Mouse (Mus musculus) neural tube, embryonic 15.5 days (tissue): ENCODE results near the gene Gpa33. TPM values are rescaled to one million over a fixed set of nuclear protein-coding genes. Genes with fewer than 3 reads are reported as not detected.
"Not testable (repeated sequence)": the region's sequence is repeated elsewhere in the genome, so short reads cannot be mapped to it uniquely, and the experiment has no call there.

Experiments
- ATAC-seq: fragments of 200-750 bp; cut with Nextera tagmentation; 2 replicates; pipeline ENCODE4 v1.8.0; 2017; ENCODE audit warnings: mild to moderate bottlenecking, moderate TSS enrichment, moderate library complexity; ENCODE audit not compliant: low FRiP score
- H3K27ac ChIP-seq: fragments of 300-500 bp; sonication (generic); replicated peaks from 2 replicates; pipeline ENCODE4 v1.5.1; 2015; ENCODE audit warnings: mild to moderate bottlenecking, inconsistent platforms
- H3K27me3 ChIP-seq: fragments of 300-500 bp; sonication (generic); replicated peaks from 2 replicates; pipeline ENCODE4 v1.6.1; 2015; ENCODE audit warnings: inconsistent platforms
- H3K36me3 ChIP-seq: fragments of 300-500 bp; sonication (generic); 2 replicates; pipeline ENCODE4 v1.6.1; 2015; ENCODE audit warnings: inconsistent platforms
- H3K4me1 ChIP-seq: fragments of 300-500 bp; sonication (generic); 2 replicates; pipeline ENCODE4 v1.6.1; 2015; ENCODE audit warnings: inconsistent platforms
- H3K4me2 ChIP-seq: fragments of 300-500 bp; sonication (generic); 2 replicates; pipeline ENCODE4 v1.6.1; 2015; ENCODE audit warnings: inconsistent platforms, mild to moderate bottlenecking, moderate library complexity
- H3K4me3 ChIP-seq: fragments of 300-500 bp; sonication (generic); replicated peaks from 2 replicates; pipeline ENCODE4 v1.5.1; 2015; ENCODE audit warnings: mild to moderate bottlenecking, inconsistent platforms
- H3K9ac ChIP-seq: fragments of 300-500 bp; sonication (generic); replicated peaks from 2 replicates; pipeline ENCODE4 v1.6.1; 2015; ENCODE audit warnings: mild to moderate bottlenecking, inconsistent platforms
- H3K9me3 ChIP-seq: fragments of 300-500 bp; sonication (generic); replicated peaks from 2 replicates; pipeline ENCODE4 v1.6.1; 2016; ENCODE audit warnings: inconsistent platforms
- WGBS: fragments of 180-500 bp; shearing (Covaris S2); methylation state at CpG from one replicate; pipeline ENCODE4 v1.1.7; 2015; ENCODE audit warnings: mixed read lengths; 5-methylcytosine and 5-hydroxymethylcytosine counted together
- polyA plus RNA-seq: library from polyadenylated mRNA; unstranded; fragments of >200 nt; fragmentation: Nextera tagmentation; extraction: Ambion mirVana; gene quantifications from 2 replicates; pipeline ENCODE4 v1.2.1, GENCODE M21; 2015

Gpa33 gene
- polyA plus RNA-seq, 1 experiment from 2014 or later = not detected

GRCm38 (mm10) chr1:166135091-166135740 is 5.2 kb downstream of the Gpa33 start:
- no peaks in the 10 kb centered on the region for H3K27me3 ChIP-seq
- 45% methylated on average over 5 of the region's 5 CpGs for WGBS
- ATAC-seq = no peak
- H3K36me3 ChIP-seq = no peaks in the 10 kb centered on the region
- H3K4me2 ChIP-seq = no peak overlapping the region
- H3K27ac ChIP-seq = no peak overlapping the region
- no peaks in the 10 kb centered on the region for H3K9me3 ChIP-seq
- H3K9ac ChIP-seq = no peak overlapping the region
- no peak overlapping the region for H3K4me3 ChIP-seq
- peaks cover 11% of the 10 kb centered on the region for H3K4me1 ChIP-seq

GRCm38 (mm10) chr1:166137244-166137938 is 7.4 kb downstream of the Gpa33 start:
- H3K4me3 ChIP-seq = no peak overlapping the region
- H3K9me3 ChIP-seq = no peaks in the 10 kb centered on the region
- H3K36me3 ChIP-seq = no peaks in the 10 kb centered on the region
- H3K4me1 ChIP-seq = peaks cover 7% of the 10 kb centered on the region
- ATAC-seq = no peak
- H3K27me3 ChIP-seq = no peaks in the 10 kb centered on the region
- no peak overlapping the region for H3K4me2 ChIP-seq
- no peak overlapping the region for H3K27ac ChIP-seq
- WGBS = 80% methylated on average over 7 of the region's 7 CpGs
- H3K9ac ChIP-seq = no peak overlapping the region

GRCm38 (mm10) chr1:166138136-166138535 is 8.1 kb downstream of the Gpa33 start:
- no peaks in the 10 kb centered on the region for H3K27me3 ChIP-seq
- no peaks in the 10 kb centered on the region for H3K36me3 ChIP-seq
- H3K4me3 ChIP-seq = no peak overlapping the region
- 73% methylated on average over 13 of the region's 13 CpGs for WGBS
- H3K4me2 ChIP-seq = no peak overlapping the region
- H3K4me1 ChIP-seq = peaks cover 7% of the 10 kb centered on the region
- H3K9ac ChIP-seq = no peak overlapping the region
- ATAC-seq = no peak
- no peak overlapping the region for H3K27ac ChIP-seq
- H3K9me3 ChIP-seq = no peaks in the 10 kb centered on the region

- H3K4me1 ChIP-seq = peaks cover 7% of the 10 kb centered on the region
- no peaks in the 10 kb centered on the region for H3K27me3 ChIP-seq
- no peak overlapping the region for H3K4me3 ChIP-seq
- WGBS = 80% methylated on average over 3 of the region's 3 CpGs
- H3K27ac ChIP-seq = no peak overlapping the region
- no peak overlapping the region for H3K4me2 ChIP-seq
- H3K9me3 ChIP-seq = no peaks in the 10 kb centered on the region
- H3K36me3 ChIP-seq = no peaks in the 10 kb centered on the region
- ATAC-seq = no peak
- no peak overlapping the region for H3K9ac ChIP-seq
Observed at GRCm38 (mm10) chr1:166139113-166139512, 9.1 kb downstream of the Gpa33 start.

GRCm38 (mm10) chr1:166139620-166140184 is 9.7 kb downstream of the Gpa33 start:
- H3K36me3 ChIP-seq = no peaks in the 10 kb centered on the region
- 29% methylated on average over 4 of the region's 4 CpGs for WGBS
- 0 out of 2 replicates have a peak, but pooled peaks have one; percentile 64 for ATAC-seq
- H3K9ac ChIP-seq = no peak overlapping the region
- H3K4me2 ChIP-seq = no peak overlapping the region
- no peak overlapping the region for H3K4me3 ChIP-seq
- no peaks in the 10 kb centered on the region for H3K9me3 ChIP-seq
- H3K4me1 ChIP-seq = peaks cover 7% of the 10 kb centered on the region
- no peaks in the 10 kb centered on the region for H3K27me3 ChIP-seq
- H3K27ac ChIP-seq = no peak overlapping the region

GRCm38 (mm10) chr1:166141868-166142267 is 11.8 kb downstream of the Gpa33 start:
- 84% methylated on average over 9 of the region's 9 CpGs for WGBS
- H3K27me3 ChIP-seq, H3K9me3 ChIP-seq: not testable (repeated sequence)

GRCm38 (mm10) chr1:166142369-166142768 is 12.3 kb downstream of the Gpa33 start:
- peaks cover 7% of the 10 kb centered on the region for H3K4me1 ChIP-seq
- H3K4me2 ChIP-seq = no peak overlapping the region
- H3K36me3 ChIP-seq = no peaks in the 10 kb centered on the region
- H3K4me3 ChIP-seq = no peak overlapping the region
- H3K9me3 ChIP-seq = no peaks in the 10 kb centered on the region
- no peak overlapping the region for H3K27ac ChIP-seq
- WGBS = 82% methylated on average over 6 of the region's 6 CpGs
- H3K9ac ChIP-seq = no peak overlapping the region
- ATAC-seq = no peak
- no peaks in the 10 kb centered on the region for H3K27me3 ChIP-seq

More at GRCm38 (mm10) chr1:166141868-166142267, 11.8 kb downstream of the Gpa33 start:
- H3K36me3 ChIP-seq, H3K4me1 ChIP-seq, H3K4me2 ChIP-seq, ATAC-seq, H3K27ac ChIP-seq, H3K9ac ChIP-seq, H3K4me3 ChIP-seq: not testable (repeated sequence)

- Histone ChIP-seq H3K9ac (no peak overlapping the region), H3K4me3 (no peak overlapping the region), H3K27me3 (no peaks in the 10 kb centered on the region; the same call in 1 of the 2 replicates), H3K4me1 (no peaks in the 10 kb centered on the region), H3K36me3 (no peaks in the 10 kb centered on the region), H3K9me3 (no peaks in the 10 kb centered on the region), H3K4me2 (no peak overlapping the region), H3K27ac (no peak overlapping the region)
- ATAC-seq = no peak
- WGBS = 90% methylated on average over 11 of the region's 11 CpGs
Observed at GRCm38 (mm10) chr1:166146626-166147025, 16.6 kb downstream of the Gpa33 start.

GRCm38 (mm10) chr1:166147657-166148056 is 17.6 kb downstream of the Gpa33 start:
- Histone ChIP-seq H3K36me3 (no peaks in the 10 kb centered on the region), H3K27ac (no peak overlapping the region), H3K4me1 (no peaks in the 10 kb centered on the region), H3K4me3 (no peak overlapping the region), H3K9me3 (no peaks in the 10 kb centered on the region), H3K27me3 (no peaks in the 10 kb centered on the region; the same call in 1 of the 2 replicates), H3K9ac (no peak overlapping the region), H3K4me2 (no peak overlapping the region)
- no peak for ATAC-seq
- 72% methylated on average over 3 of the region's 3 CpGs for WGBS

GRCm38 (mm10) chr1:166149441-166149840 is 19.4 kb downstream of the Gpa33 start:
- no peak overlapping the region for H3K4me3 ChIP-seq
- no peaks in the 10 kb centered on the region for H3K9me3 ChIP-seq
- peaks cover 11% of the 10 kb centered on the region for H3K4me1 ChIP-seq
- 87% methylated on average over 4 of the region's 4 CpGs for WGBS
- H3K27ac ChIP-seq = no peak overlapping the region
- no peak overlapping the region for H3K9ac ChIP-seq
- ATAC-seq = no peak
- no peaks in the 10 kb centered on the region for H3K36me3 ChIP-seq
- H3K27me3 ChIP-seq = peaks cover 2% of the 10 kb centered on the region
- no peak overlapping the region for H3K4me2 ChIP-seq

- peaks cover 12% of the 10 kb centered on the region for H3K4me1 ChIP-seq
- H3K27ac ChIP-seq = no peak overlapping the region
- H3K4me3 ChIP-seq = no peak overlapping the region
- H3K36me3 ChIP-seq = no peaks in the 10 kb centered on the region
- 77% methylated on average over 7 of the region's 7 CpGs for WGBS
- no peaks in the 10 kb centered on the region for H3K9me3 ChIP-seq
- no peak overlapping the region for H3K4me2 ChIP-seq
- ATAC-seq = no peak
- peaks cover 8% of the 10 kb centered on the region for H3K27me3 ChIP-seq
- no peak overlapping the region for H3K9ac ChIP-seq
Observed at GRCm38 (mm10) chr1:166150035-166150434, 20.0 kb downstream of the Gpa33 start.

GRCm38 (mm10) chr1:166151341-166151740 is 21.3 kb downstream of the Gpa33 start:
- Histone ChIP-seq H3K4me1 (peaks cover 12% of the 10 kb centered on the region), H3K9me3 (no peaks in the 10 kb centered on the region), H3K27ac (no peak overlapping the region), H3K27me3 (peaks cover 16% of the 10 kb centered on the region), H3K36me3 (no peaks in the 10 kb centered on the region), H3K4me3 (no peak overlapping the region), H3K9ac (no peak overlapping the region), H3K4me2 (peak overlapping the region; percentile 24)
- WGBS = 42% methylated on average over 11 of the region's 11 CpGs
- ATAC-seq = no peak
